Mouse (Mus musculus) stomach, postnatal 0 days (tissue): ENCODE measurements around the gene Ccr1l1.

Source experiments
- CTCF ChIP-seq: IDR thresholded peaks from 2 replicates; pipeline ENCODE4 v1.5.1; 2016; ENCODE audit warnings: antibody characterized with exemption, low read depth, mild to moderate bottlenecking, moderate library complexity
- EP300 ChIP-seq: optimal IDR thresholded peaks from 2 replicates; pipeline ENCODE3; 2016; ENCODE audit warnings: antibody characterized with exemption

GRCm38 (mm10) chr9:123929936-123930335 lies 48.3 kb downstream of the Ccr1l1 start:
- TF ChIP-seq CTCF: no peak
- no peak for TF ChIP-seq EP300
